Mouse (Mus musculus) mouse trophoblast stem cell (cell line): ENCODE measurements at regions not wholly inside any gene's neighbourhood (a gene's known extent, or its start where the extent isn't known, plus 50 kb on each side); places are given as distances from the start of the nearest gene placed in this dataset.

Source experiments
- in situ Hi-C, 2 experiments: fragments of 300-500 bp; cut with MseI, MboI; formaldehyde crosslinking; loops; 2 replicates in 1 of 2; 3 replicates in 1 of 2; pipeline ENCODE4 v1.15.1; 2025

DNA sequence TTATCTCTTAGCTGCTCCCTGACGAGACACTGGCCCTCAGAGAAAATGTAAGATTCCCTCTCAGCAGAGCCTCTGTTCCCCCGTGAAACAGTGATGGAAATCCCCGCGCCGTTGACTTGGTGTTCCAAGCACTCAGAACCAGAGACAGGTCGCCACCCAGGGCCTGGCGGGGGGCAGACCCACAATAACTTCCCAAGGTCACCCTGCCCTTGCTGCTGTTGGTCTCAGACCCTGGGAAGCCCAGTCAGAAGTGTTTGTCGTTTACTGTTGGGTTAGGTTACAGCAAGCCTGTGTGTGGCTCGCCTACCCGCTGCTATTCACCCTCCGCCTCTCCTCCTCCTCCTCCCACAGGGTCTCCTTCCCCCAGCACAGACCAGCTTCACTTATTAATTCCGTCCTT is 154.2 kb upstream of the Eomes start:
- in situ Hi-C loops: no loop called here

DNA sequence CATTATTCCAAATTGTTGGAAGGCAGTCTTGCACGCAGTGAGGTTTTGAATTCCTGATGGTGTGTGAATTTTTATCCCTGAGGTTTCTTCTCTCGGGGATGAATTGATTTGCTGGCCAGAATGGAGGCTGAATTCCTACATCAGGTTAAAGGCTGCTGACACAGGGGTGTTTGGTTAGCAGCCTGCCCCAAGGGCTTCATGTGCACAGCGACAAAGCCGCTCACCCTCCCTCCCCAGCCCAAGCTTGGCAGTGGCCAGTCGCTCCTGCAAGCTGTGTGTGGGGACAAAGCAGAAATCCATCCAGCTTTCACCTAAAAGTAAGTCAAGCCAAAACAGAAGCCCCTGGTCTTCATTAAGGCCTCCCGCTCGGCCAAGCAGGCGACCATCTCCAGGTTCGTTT is 151.4 kb upstream of the Eomes start:
- in situ Hi-C loops: no loop called here

DNA sequence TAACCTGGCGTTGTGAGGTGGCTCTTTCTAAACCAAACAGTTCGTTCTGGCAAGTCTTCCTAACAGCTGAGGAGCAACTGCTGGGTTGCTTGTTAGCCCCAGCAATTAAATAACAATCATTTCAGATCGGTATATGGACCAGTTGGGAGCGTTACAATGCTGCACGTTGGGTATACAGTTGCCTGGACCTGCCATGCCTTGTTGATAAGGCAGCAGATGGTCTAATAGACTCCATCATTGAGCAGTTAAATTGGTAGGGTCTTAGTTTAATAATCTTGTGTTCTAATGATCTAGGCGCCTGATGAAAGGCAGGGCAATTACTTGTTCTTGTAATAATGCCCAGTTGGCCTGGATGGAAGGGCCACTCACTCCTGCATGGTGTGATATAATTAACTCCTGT is 150.1 kb upstream of the Eomes start:
- in situ Hi-C loops: no loop called here

DNA sequence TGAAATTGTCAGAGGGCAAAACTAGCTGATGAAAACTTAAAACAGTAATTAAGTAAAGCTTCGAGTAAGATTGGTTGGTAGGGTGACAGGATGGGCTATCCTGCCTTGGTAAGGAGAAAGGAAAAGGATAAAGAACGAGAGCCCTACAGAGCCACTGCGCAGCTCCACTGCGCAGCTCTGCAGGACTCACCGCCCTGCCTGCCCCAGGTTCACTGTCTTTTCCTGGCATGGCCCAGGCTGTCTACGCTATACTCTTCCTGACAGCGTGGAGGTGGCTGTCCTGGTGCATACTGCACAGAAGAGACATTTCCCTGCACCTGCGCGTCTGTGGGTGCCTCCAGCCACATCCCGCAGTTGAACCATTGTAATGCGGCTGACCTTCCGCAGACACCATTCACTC is 136.6 kb upstream of the Eomes start:
- in situ Hi-C loops: no loop called here

DNA sequence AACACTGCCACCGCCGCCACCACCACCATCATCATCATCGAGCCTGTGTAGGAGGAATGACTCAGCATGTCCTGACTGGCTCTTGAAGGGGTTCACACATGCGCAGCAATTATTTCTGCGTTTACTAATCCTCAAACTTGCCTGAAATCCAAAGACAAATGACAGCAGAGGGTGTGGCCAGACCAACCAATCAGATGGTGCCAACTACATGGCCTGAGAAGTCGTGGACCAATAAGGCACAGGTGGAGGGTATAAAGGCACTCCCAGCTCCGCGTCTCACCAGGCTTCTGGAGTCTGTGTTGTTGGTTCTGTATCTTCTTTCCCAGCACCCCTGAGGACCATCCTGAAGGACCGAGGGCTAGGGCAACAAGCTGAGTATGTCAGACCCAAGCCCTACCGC is 123.1 kb upstream of the Eomes start:
- in situ Hi-C loops: no loop called here

DNA sequence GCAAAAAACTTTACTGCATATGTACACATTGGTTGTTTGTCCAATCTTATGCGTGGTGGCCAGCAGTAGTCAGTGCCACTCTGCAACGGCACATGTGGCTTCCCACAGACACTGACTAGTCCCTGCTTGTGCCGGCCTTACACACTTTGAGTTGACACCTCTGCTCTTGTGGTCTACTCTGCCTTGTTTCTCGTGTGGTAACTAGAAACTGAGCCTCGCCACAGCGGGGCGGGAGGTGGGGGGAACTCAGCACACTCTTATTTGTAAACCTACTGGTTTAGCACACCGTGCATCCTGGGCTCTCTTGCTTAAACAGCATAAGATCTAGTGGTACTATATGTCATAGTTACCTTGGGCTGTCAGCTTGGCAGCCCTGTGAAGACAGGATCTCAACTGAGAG is 120.6 kb upstream of the Eomes start:
- in situ Hi-C loops: no loop called here

DNA sequence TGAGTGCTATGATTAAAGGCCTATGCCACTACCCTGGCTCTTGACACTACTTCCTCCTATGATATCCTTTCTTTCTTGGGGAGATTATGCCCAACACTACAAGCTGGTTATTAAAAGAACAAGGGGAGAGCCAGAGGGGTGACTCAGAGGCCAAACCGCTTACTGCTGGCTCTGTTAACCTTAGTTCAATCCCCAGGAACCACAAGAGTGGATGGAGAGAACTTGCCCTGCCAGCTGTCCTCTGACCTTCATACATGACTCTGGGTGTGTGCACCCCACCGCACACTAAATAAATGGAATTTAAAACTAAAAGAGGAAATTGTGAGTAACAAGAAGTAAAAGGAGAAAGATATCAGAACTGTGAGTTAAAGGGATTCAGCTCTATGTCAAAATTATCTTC is 114.1 kb upstream of the Eomes start:
- in situ Hi-C loops: no loop called here

DNA sequence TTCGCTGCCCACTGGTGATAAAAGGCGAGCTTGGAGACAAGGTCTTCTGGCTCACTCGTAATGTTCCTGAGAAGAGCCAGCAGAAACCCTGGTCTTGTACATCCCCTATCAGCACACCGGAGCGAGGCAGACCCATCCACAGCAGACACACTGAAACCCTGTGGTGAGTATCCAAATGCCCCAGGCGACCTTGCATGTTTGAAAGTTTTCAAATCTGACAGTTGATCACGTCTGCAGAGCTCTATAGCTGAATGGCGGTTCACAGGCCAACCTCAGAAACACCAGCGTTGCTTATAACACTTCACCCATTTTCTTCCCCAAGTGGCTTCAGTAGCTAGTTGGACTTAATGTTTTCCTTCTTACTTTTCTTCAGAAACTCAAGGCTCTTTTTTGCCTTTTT is 112.6 kb upstream of the Eomes start:
- in situ Hi-C loops: no loop called here

DNA sequence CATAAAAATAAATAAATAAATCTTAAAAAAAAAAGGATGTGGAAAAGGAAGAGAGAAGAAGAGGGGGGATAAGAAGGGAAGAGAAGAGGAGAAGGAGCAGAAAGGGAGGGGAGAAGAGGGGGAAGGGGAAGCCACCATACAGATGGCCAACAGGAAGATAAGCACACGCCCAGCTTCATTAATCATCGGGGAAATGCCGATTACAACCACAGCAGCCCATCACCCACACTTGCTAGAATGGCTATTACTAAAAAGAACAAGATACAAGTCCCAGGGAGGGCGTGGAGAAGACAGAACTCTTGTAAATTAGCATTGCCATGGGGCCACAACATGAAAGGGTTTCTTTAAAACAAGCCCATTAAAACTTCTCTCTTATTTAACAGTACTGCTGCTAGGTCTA is 110.7 kb upstream of the Eomes start:
- in situ Hi-C loops: no loop called here

DNA sequence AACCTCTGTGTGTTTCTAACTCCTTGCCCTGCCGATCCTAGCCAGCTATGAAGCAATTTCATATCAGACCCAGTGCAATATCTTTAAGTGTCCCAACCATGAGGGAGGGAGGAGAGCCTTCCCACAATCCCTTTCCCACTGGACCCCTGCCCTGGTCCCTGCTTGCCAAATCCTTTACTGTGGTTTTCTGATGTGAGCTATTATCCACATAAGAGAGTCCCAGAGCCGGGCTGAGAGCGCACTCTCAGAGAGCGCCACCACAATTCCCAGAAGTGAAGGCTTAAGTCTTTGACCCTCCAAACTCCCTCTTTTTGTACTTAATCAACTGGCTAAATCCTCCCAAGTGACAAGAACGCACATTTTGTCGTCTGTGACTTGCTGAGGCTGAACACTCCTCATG is 107.4 kb upstream of the Eomes start:
- in situ Hi-C loops: no loop called here

DNA sequence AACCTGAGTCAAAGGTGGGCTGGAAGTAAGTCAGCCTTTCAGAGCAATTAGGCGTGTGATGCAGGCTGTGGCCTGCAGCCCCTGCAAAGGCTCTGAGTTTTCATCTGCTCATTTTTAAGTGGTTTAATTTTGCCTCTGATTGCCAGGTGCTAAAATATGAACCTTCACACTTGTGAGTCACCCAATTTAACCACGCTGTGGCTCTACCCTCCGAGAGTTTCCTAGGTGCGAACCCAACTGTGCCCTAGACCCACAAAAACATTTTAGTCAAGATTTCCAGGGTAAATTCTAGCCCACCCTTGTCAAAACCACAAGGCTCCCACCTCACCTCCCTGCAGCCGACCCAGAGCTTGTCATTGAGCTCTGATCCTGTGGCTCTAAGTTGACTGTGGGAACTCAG is 103.3 kb upstream of the Eomes start:
- in situ Hi-C loops: no loop called here

DNA sequence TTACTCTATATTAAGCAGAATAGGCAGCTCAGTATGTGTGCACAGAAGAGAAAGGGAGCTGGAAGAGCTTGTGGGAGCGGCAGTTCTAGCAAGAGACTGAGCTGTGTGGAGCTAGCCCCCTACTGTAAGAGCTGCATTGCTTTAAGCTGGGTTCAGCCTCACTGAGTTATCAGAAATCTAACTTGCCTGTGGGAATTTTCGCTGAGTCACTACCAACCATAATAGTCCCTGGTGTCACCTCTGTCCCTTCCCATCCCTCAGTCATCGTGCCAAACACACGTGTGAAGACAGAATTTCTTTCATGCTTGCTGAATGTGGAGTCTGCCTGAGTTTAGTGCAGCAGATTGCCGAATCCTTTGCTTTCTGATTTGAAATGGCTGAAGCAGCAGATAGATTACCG is 99.0 kb upstream of the Eomes start:
- in situ Hi-C loops: no loop called here

DNA sequence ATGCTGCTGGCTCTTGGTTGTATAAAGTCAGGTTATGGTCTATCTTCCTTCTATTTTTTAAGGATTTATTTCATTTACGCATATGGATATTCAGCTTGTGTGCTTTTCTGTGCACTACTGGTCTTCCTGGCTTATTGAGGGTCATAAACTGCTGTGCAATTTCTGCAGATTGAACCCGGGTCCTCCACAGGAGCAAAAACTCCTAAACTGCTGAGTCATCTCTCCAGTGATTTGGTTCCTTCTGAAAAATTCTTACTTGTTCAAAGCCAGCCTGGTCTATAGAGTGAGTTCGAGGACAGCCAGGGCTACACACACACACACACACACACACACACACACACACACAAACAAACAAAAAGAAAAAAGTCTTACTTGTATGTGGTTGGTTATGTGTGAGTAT is 95.5 kb upstream of the Eomes start:
- in situ Hi-C loops: no loop called here

DNA sequence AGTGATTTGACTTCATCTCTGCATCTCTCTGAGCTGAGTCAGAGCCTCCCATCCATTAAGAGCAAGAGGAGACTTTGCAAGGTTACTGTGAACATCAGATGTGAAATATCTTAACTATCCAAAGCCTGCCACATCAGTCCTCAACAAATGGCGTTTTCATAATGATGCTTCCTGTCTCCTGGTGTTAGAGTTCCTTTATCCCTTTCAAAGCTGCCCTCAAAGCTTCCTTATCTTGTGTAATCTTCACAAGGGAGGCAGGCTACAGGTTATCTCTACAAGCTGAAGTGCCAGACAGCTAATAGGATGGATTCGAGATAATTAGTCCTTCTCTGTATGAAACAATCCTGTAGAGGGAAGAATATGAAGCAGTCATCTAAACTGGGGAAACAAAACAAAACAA is 93.4 kb upstream of the Eomes start:
- in situ Hi-C loops: no loop called here

DNA sequence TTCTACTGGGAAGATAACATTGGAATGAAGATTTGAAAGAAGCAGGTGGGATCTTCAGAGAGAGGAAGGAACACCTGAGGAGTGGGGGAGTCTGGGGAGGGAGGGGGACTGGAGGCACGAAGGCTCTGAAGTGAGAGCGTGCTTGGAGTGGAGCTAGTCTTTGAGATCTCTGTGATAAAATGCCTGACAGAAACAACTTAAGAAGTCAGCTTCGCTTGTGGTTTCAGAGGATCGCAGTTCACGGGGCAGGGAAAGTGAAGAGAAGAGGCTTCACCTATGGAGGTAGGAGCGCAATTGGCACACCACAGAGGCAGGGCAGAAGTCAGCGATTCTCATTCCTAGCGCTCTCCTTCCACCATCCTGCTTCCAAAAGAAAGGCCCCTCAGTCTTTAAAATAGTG is 90.4 kb upstream of the Eomes start:
- in situ Hi-C loops: no loop called here

DNA sequence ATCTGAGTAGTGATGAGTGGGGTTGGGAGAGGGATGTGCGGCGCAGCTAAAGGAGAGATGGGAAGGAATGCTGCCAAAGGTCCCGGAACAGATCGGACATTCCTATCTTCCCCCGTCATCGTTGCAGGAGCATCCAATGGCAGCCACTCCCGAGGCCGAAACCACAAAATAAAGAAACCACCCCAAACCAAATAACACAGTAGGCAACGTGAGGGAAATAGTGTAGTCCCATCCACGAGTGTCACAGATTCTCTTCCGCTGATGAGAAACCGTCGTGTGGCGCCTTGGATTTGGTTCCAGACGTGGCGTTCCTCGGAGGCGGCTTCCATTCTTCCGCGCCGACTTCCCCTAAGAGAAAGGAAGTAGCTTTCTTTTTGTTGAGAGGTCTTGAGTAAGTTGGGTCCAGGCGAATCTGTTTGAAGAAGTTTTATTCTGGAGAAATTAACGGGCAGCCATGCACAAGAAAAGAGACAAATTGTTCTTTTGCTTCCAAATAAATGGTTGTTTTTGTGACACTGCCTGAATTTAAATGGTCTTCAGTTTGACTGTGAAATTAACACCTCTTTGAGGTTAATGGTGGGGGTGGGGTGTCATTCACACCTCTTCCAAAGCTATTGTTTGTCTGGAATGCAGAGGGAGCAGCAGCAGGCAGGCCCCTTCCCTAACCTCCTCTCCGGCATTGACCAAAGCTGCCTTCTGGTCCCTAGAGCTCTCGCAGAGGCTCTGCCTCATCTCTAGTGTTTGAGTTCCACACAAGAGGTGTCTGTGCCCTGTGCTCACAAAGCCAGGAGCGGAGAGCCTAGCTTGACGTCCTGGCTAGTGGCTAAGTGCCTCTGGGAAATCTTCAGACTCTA is 88.3 kb upstream of the Eomes start:
- in situ Hi-C loops: loop anchor here (5.0 kb wide), 1 partner anchor 98 kb away; no protein-coding TSS in a partner anchor

DNA sequence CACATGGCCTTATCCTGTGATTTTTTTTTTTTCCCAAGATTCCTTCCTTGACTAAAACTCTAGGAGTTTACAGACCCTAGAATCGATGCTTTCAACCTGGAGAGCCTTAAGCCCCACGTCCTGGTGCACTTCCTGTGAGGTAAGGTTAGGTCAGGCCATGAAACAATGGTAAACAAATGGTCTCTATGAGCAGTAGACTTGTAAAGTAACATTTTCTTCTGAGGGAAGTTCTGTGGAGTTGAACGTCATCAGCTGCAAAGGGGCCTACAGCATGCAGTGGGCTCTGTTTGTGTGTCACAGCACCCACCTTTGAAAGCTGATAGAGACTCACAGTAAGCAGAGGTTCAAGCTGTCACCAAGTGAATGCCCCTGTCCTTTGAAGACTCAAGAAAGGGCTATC is 87.3 kb upstream of the Eomes start:
- in situ Hi-C loops: loop anchor here (5.0 kb wide), 1 partner anchor 97 kb away; no protein-coding TSS in a partner anchor

DNA sequence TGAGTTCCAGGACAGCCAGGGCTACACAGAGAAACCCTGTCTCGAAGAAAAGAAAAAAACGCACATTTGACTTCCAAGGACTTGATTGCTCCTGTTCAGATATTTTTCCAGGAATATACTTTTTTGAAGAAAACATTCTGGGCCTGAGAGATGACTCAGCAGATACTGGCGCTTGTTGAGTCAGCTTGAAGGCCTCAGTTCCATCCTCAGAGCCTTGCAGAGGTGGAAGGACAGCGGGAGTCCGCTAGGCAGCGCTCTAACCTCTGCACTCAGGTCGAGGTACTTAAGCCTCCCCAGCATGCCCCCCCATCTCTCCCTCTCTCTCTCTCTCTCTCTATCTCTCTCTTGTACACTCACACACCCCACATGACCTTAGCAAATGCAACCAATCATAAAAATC is 86.3 kb upstream of the Eomes start:
- in situ Hi-C loops: loop anchor here (5.0 kb wide), 1 partner anchor 96 kb away; no protein-coding TSS in a partner anchor

DNA sequence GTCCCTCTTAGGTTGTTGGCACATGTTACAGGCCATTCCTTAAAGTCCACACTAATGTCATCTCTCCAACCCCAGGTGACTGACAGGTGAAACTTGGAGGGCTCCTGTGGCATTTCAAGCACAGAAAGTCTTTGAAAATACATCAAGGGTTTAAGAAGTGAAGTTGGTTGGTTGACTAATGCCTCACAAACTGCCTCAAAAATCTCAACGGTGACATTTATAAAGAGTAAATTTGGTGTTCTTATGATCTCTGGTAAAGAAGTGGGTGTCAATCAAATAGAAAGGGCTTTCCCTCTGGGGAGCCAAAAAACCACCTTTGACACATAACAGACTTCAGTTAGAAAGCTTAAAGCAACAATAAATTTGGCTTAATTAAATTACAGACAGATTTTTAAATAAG is 85.2 kb upstream of the Eomes start:
- in situ Hi-C loops: loop anchor here (5.0 kb wide), 1 partner anchor 95 kb away; no protein-coding TSS in a partner anchor

DNA sequence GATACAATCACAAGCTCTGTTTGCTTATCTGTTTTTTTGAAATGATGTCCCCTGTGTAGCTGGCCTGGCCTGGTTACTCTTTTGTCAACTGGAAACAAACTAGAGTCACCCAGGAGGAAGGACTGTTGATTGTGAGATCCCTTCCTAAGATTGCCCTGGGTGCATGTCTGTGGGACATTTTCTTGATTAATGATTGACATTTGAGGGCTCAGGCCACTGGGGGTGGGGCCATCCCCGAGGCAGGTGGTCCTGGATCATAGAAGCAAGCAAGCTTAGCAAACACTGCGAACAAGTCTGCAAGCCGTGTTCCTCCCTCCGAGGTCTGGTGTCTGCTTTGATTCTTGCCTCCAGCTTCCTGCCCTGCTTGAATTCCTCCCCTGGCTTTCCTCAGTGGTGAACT is 84.4 kb upstream of the Eomes start:
- in situ Hi-C loops: loop anchor here (5.0 kb wide), 1 partner anchor 94 kb away; no protein-coding TSS in a partner anchor

DNA sequence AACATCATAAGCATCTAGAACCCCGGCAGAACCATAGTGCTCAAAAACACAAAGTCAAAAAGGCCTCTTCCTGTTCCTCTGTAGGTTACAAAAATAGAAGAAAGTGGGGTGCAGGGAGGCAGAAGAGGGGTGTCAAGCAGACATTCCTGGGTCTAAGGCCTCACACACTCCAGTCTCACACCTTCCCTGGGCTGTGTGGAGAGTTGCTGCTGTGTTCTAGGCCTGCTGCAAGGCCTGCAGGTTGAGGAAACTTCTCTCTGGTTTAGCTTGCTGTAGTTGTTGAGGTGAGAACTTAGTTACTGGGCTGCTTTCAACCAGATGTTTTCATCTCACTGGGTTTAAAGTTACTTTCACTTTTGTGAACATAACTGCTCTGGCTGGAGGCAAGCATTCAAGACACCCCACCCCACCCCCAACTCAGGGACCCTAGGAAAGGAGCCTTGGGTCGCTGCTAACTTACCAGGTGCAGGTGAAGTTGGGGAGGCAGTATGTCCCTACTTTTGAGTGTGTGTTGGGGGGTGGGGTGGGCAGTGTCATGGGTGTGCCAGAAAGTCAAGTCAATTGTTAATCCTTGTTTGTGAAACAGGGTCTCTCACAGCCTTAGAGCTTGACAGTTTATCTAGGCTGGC is 81.5 kb upstream of the Eomes start:
- in situ Hi-C loops: no loop called here

DNA sequence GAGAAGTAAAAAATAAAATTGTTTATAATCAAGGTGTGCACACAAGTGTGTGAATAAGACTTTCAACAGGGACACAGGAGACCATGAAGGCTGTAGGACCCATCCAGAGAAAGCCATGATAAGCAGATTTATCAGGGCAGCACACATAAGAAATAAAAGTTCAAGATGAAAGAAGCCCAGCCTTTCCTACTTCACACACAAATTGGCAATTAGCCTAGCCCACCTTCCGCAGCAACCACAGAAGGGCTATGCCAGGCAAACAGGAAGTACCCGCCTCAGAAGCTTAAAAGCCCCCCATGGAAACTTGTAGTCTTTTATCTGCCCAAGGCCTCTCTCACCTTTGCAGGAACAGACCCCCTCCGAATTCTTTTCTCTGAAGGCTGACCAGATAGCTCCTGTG is 77.5 kb upstream of the Eomes start:
- in situ Hi-C loops: no loop called here

DNA sequence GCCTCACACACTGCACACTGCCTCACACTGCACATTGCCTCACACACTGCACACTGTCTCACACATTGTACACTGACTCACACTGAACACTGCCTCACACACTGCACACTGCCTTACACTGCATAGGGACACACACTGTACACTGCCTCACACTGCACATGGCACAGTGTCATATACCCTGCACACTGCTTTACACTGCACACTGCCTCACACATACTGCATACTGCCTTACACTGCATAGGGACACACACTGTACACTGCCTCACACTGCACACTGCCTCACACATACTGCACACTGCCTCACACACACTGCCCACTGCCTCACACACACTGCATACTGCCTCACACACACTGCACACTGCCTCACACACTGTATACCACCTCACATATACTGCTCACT is 76.8 kb upstream of the Eomes start:
- in situ Hi-C loops: no loop called here
